Comparison of ENCODE assay signal across 22 mouse cellular contexts in genomic region chr11:75674875-75675274, GRCm38 (mm10). TPM values are rescaled to one million over a fixed set of nuclear protein-coding genes. Genes with fewer than 3 reads are reported as not detected.
DNase-seq lines count a peak whose midpoint lies in the region; ATAC-seq and TF ChIP-seq lines count a peak whose summit lies in the region.
"Had no signal": no experiment of that assay in that cellular context is flagged by ENCODE, and none has a peak within 500 bp of the region (broad histone marks: within the 10 kb centered on the region; RNA-seq: fewer than 3 reads in every experiment).

No protein-coding gene starts in this region.

- H3K4me3 ChIP-seq in heart, adult 2 months, result no peak overlapping the region
- H3K4me3 ChIP-seq in embryonic fibroblast, embryonic 13.5 days (ENCODE audit: insufficient read depth, low read length), result no peak overlapping the region
- no peak overlapping the region for H3K4me3 ChIP-seq in hindbrain, embryonic 12.5 days
- H3K4me3 ChIP-seq: embryonic facial prominence, embryonic 10.5 days; embryonic facial prominence, embryonic 12.5 days; erythroblast, embryonic 14.5 days; forebrain, embryonic 10.5 days; forebrain, embryonic 12.5 days had no signal

- H3K4me1 ChIP-seq in heart, adult 2 months (ENCODE audit: control insufficient read depth, insufficient read depth, low read length), result no peaks in the 10 kb centered on the region
- H3K4me1 ChIP-seq in embryonic fibroblast, embryonic 13.5 days (ENCODE audit: control insufficient read depth, insufficient read depth, low read length), result peaks cover 11% of the 10 kb centered on the region
- peaks cover 10% of the 10 kb centered on the region; the same call in 1 of the 2 replicates for H3K4me1 ChIP-seq in hindbrain, embryonic 12.5 days

- TF ChIP-seq CTCF in heart, adult 2 months (IDR thresholded peaks at IDR 0.05), result no peak
- TF ChIP-seq CTCF in embryonic fibroblast, embryonic 13.5 days (IDR thresholded peaks at IDR 0.05; ENCODE audit: borderline replicate concordance, insufficient read depth, low read length), result no peak

- H3K9ac ChIP-seq in heart, adult 2 months (ENCODE audit: low read depth, low read length), result no peak overlapping the region
- H3K9ac ChIP-seq in hindbrain, embryonic 12.5 days, result no peak overlapping the region
- H3K9ac ChIP-seq: embryonic facial prominence, embryonic 12.5 days; forebrain, embryonic 12.5 days had no signal

- no peak overlapping the region for H3K27ac ChIP-seq in heart, adult 2 months
- H3K27ac ChIP-seq in embryonic fibroblast, embryonic 13.5 days (ENCODE audit: insufficient read depth, low read length), result no peak overlapping the region
- no peak overlapping the region for H3K27ac ChIP-seq in hindbrain, embryonic 12.5 days
- H3K27ac ChIP-seq: embryonic facial prominence, embryonic 10.5 days; embryonic facial prominence, embryonic 12.5 days; forebrain, embryonic 10.5 days; forebrain, embryonic 12.5 days had no signal

- DNase-seq in heart, adult 2 months, result no peak
- DNase-seq in heart, postnatal 25 days (ENCODE audit: low spot score), result no peak
- DNase-seq in NIH3T3 (ENCODE audit: low read depth), result peak; percentile 24
- DNase-seq in cerebellum, adult 18-20 months, result no peak
- DNase-seq in gastrocnemius, adult 18-20 months (ENCODE audit: low spot score), result no peak
- DNase-seq: adrenal gland, adult 8-10 months; adrenal gland, postnatal 14 days; cerebellum, adult 11 months; cerebellum, adult 2 months; cerebellum, adult 9-10 months; cerebellum, postnatal 10 days; cerebellum, postnatal 25 days had no signal

- no peaks in the 10 kb centered on the region for H3K36me3 ChIP-seq in heart, adult 2 months (ENCODE audit: control insufficient read depth, insufficient read depth, low read length)
- peaks cover 12% of the 10 kb centered on the region; the same call in 1 of the 2 replicates for H3K36me3 ChIP-seq in hindbrain, embryonic 12.5 days

- no peaks in the 10 kb centered on the region for H3K9me3 ChIP-seq in hindbrain, embryonic 12.5 days (replicated peaks)
- H3K9me3 ChIP-seq: embryonic facial prominence, embryonic 10.5 days; embryonic facial prominence, embryonic 12.5 days; forebrain, embryonic 10.5 days; forebrain, embryonic 12.5 days; G1E had no signal

- H3K27me3 ChIP-seq in heart, adult 2 months (ENCODE audit: control insufficient read depth, insufficient read depth, low read length), result no peaks in the 10 kb centered on the region
- H3K27me3 ChIP-seq in hindbrain, embryonic 12.5 days, result no peaks in the 10 kb centered on the region
- H3K27me3 ChIP-seq: embryonic facial prominence, embryonic 12.5 days; forebrain, embryonic 12.5 days had no signal

- TF ChIP-seq EP300 in heart, adult 2 months (IDR thresholded peaks at IDR 0.05; ENCODE audit: insufficient read depth, low read depth, low read length), result 0 out of 2 replicates have a peak, but pooled peaks have one; percentile 18

- intact Hi-C loops in heart, adult 2 months (cut with DNase I), result no loop called here
- intact Hi-C loops in heart, postnatal 25 days (cut with DNase I), result loop anchor here (5.0 kb wide), 1 partner anchor 43 kb away; the partner anchor contains the start of gene Inpp5k

- no peak for ATAC-seq in hindbrain, embryonic 12.5 days (ENCODE audit: low FRiP score)
- ATAC-seq: forebrain, embryonic 14.5 days; forebrain, embryonic 16.5 days had no signal

- H3K4me2 ChIP-seq in hindbrain, embryonic 12.5 days (replicated peaks), result no peak overlapping the region
- H3K4me2 ChIP-seq: embryonic facial prominence, embryonic 12.5 days; forebrain, embryonic 12.5 days had no signal

- peak; percentile 47; the same call in 1 of the 2 replicates for TF ChIP-seq POLR2A in heart, adult 2 months (IDR thresholded peaks at IDR 0.05; ENCODE audit: insufficient read depth, low read depth, low read length)
- TF ChIP-seq POLR2A in embryonic fibroblast, embryonic 13.5 days (IDR thresholded peaks at IDR 0.05; ENCODE audit: low read depth, low read length), result 0 out of 2 replicates have a peak, but pooled peaks have one; percentile 24

- 72% methylated on average over 3 of the region's 3 CpGs for WGBS in heart, adult 2 months
- whole genome bisulfite sequencing in hindbrain, embryonic 12.5 days, result 84% methylated on average over 3 of the region's 3 CpGs

- no peaks in the 10 kb centered on the region for H3K79me2 ChIP-seq in heart, adult 2 months (replicated peaks; ENCODE audit: control insufficient read depth, insufficient read depth, low read length)

RNA-seq across cellular contexts. Expression of gene Crk, which starts 4.2 kb away (rescaled TPM):
- 10 to 100 TPM; 82.9 to 90.3 TPM for total RNA-seq in heart, adult 2 months (2021)
- polyA plus RNA-seq in heart, adult 2 months (2012; rRNA removed), result 27.6 and 64.4 TPM in 2 replicates
- total RNA-seq in heart, postnatal 25 days (2021), result 10 to 100 TPM; 81.3 to 88.2 TPM
- 133 TPM in 2 replicates for polyA plus RNA-seq in embryonic fibroblast, embryonic 13.5 days (2011; ENCODE audit: insufficient read length, low read depth, missing spikeins)
- polyA plus RNA-seq in hindbrain, embryonic 12.5 days (2016; fragmentation: Nextera tagmentation; extraction: Ambion mirVana), result 136 and 138 TPM in 2 replicates
- total RNA-seq in gastrocnemius, adult 18-20 months (2021), result 10 to 100 TPM; 50.3 to 60.6 TPM

RNA-seq across cellular contexts. Expression of gene Myo1c, which starts 24.6 kb away (rescaled TPM):
- total RNA-seq in heart, adult 2 months (2021), result 100 to 1,000 TPM in 1 of 2 experiments, 10 to 100 TPM in 1; 96.9 to 105 TPM
- polyA plus RNA-seq in heart, adult 2 months (2012; rRNA removed), result 68.7 and 94.7 TPM in 2 replicates
- 100 to 1,000 TPM; 119 to 132 TPM for total RNA-seq in heart, postnatal 25 days (2021)
- polyA plus RNA-seq in embryonic fibroblast, embryonic 13.5 days (2011; ENCODE audit: insufficient read length, low read depth, missing spikeins), result 169 and 247 TPM in 2 replicates
- polyA plus RNA-seq in hindbrain, embryonic 12.5 days (2016; fragmentation: Nextera tagmentation; extraction: Ambion mirVana), result 18.7 and 19.3 TPM in 2 replicates
- total RNA-seq in gastrocnemius, adult 18-20 months (2021), result 10 to 100 TPM; 32.6 to 40.7 TPM

RNA-seq across cellular contexts. Expression of gene Inpp5k, which starts 44.1 kb away (rescaled TPM):
- 10 to 100 TPM; 24.5 to 30.2 TPM for total RNA-seq in heart, adult 2 months (2021)
- 42.8 and 59.8 TPM in 2 replicates for polyA plus RNA-seq in heart, adult 2 months (2012; rRNA removed)
- 10 to 100 TPM; 27.8 to 29.8 TPM for total RNA-seq in heart, postnatal 25 days (2021)
- 15.2 and 17.8 TPM in 2 replicates for polyA plus RNA-seq in embryonic fibroblast, embryonic 13.5 days (2011; ENCODE audit: insufficient read length, low read depth, missing spikeins)
- 28.7 and 30.3 TPM in 2 replicates for polyA plus RNA-seq in hindbrain, embryonic 12.5 days (2016; fragmentation: Nextera tagmentation; extraction: Ambion mirVana)
- total RNA-seq in gastrocnemius, adult 18-20 months (2021), result 10 to 100 TPM; 24.6 to 25.0 TPM

RNA-seq across cellular contexts. Expression of gene Ywhae, which starts 57.8 kb away (rescaled TPM):
- 100 to 1,000 TPM; 503 to 554 TPM for total RNA-seq in heart, adult 2 months (2021)
- 206 and 352 TPM in 2 replicates for polyA plus RNA-seq in heart, adult 2 months (2012; rRNA removed)
- 100 to 1,000 TPM; 555 to 568 TPM for total RNA-seq in heart, postnatal 25 days (2021)
- polyA plus RNA-seq in embryonic fibroblast, embryonic 13.5 days (2011; ENCODE audit: insufficient read length, low read depth, missing spikeins), result 662 and 701 TPM in 2 replicates
- 1,318 and 1,416 TPM in 2 replicates for polyA plus RNA-seq in hindbrain, embryonic 12.5 days (2016; fragmentation: Nextera tagmentation; extraction: Ambion mirVana)
- 100 to 1,000 TPM; 517 to 578 TPM for total RNA-seq in gastrocnemius, adult 18-20 months (2021)
